Mouse (Mus musculus) c-Kit-positive CD71-positive TER-119-positive erythroid progenitor cells, embryonic 14.5 days (primary cell): ENCODE data around the gene Pcnx3.
"Not testable (repeated sequence)": the region's sequence is repeated elsewhere in the genome, so short reads cannot be mapped to it uniquely, and the experiment has no call there.

Experiments
- DNase-seq: peaks from one replicate; pipeline ENCODE4 v3.0.0-alpha.2; 2013; ENCODE audit warnings: low spot score

The Pcnx3 gene

DNA sequence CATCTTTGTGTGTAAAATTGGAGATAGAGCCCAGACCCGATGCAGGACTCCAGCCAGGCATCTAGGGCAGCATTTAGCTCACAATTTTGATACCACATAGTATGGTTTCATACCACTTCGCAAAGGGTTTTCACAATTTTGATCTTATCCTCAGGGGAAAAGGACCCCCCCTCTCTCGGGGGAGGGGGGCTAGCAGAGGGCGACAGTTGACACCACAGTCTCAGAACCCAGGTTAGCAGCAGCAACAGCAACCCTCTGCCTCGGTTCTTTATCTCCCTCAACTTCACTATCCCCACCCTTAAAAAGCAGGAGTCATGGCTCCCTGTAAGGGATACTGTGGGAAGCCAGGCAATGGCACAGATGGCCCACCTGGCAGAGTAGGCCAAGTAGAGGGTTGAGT is 24.5 kb upstream of the Pcnx3 start:
- no peak for DNase-seq

DNA sequence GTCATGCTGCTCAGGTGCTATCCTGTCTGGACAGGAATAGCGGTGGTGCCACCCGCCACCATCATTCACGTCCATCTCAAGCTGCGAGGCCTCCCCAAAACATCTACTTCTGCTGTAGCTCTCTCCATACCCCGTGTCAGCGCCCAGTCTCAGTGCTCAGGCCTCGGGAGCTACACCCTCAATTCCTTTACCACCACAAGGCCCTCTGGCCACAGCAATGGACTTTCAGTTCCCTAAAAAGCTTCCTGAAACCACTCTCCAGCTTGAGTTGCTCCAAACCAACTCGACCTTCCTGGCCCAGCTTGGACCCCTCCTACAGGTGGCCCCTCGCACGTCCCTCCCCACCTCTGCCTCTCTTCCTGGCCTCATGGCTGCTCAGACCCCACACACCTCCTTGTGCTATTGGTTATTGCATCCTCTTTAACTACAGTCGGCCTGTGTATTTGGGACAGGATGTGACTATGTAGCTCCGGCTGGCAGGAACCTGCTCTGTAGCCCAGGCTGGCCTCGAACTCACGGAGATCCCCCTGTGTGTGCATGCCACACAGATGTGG is 23.3 kb upstream of the Pcnx3 start:
- DNase-seq: no peak

DNA sequence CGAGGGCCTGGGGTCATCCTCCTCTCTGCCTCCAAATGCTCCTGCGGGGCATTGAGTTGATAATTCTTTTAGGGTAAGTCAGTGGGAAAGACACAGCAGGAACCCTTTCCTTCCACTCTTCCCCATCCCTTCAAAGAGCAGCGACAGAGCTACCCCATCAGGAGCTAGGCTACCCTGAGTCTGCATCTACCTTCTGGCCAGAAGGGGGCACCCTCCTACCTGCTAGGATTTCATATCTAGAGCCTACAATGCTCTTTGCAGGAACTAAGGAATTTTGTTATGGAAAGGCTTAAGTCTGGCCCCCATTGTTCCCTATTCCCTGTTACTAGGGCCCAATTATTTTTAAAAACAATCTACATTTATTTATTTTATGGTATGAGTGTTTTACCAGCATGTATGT is 22.5 kb upstream of the Pcnx3 start:
- DNase-seq: peak; percentile 52

DNA sequence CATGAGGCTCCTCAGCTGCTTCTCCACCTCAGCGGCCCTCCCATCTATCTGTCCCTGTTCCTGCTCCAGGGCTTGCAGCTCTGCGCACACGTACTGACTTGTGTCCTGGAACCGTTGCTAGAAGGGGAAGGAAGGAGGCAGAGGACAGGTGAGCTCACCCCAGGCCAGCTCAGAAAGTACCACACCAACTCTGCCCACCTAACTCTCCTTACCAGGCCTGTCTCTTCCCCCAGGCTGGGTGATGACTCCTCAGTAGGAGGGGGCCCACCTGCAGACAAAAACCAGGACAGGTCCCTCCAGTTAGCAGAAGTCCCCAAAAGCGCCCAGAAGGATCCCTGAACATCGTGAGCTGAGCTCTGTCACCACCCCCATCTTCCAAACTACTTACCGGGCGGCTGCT is 21.9 kb upstream of the Pcnx3 start:
- no peak for DNase-seq

DNA sequence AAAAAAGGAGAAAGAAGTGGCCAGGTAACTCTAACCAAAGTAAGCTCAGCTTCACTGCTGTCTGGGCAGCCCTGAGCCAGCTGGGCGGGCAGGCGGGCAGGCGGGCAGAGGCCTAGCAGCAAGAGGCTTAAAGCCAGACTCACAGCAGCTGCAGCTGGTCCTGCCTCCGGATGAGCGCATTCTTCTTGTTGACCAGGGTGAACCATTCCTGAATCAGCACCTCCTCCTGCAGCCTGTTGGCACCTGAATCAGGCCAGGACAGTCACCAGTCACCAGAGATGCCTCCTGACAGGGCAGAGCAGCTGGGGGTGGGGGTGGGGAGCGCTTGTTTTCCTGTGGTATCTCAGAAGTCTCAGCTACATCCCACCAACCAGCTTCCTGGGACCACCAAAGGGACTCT is 21.4 kb upstream of the Pcnx3 start:
- DNase-seq: no peak

DNA sequence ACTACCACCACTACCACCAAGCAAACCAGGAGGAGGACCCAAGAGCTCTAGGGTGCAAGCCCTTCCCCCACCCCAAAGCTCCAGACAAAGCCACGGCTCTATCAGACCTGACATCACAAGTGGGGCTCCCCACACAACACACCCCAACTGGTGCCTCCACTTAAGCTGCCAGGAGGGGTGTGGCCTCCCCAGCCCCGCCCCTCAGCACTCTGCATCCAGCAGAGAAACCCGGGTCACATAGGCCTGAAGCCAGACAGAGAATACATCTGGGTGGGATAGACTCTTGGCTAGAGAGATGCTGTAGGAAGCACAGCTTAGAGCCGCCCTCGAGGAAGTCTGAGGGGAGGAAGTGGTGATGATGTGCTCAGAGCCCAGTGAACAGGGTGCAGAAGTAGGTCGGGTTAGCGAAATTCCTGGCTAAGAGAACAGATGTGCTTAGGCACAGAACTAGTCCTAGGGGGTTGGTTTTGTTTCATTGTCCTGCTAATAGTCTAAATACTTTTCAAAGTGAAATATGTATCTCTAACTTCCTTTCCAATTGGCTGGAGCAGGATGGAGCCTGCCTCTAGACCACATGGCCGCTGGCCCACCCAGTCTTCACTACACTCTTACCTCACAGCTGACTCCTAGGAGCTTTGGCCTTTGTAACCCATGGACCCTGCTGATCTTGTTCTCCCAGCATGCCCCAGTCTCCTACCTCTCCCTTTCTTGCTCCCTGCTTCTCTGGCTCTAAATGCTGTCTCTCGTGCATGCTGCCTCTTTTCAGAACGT is 16.3 kb upstream of the Pcnx3 start:
- peak; percentile 71 for DNase-seq

DNA sequence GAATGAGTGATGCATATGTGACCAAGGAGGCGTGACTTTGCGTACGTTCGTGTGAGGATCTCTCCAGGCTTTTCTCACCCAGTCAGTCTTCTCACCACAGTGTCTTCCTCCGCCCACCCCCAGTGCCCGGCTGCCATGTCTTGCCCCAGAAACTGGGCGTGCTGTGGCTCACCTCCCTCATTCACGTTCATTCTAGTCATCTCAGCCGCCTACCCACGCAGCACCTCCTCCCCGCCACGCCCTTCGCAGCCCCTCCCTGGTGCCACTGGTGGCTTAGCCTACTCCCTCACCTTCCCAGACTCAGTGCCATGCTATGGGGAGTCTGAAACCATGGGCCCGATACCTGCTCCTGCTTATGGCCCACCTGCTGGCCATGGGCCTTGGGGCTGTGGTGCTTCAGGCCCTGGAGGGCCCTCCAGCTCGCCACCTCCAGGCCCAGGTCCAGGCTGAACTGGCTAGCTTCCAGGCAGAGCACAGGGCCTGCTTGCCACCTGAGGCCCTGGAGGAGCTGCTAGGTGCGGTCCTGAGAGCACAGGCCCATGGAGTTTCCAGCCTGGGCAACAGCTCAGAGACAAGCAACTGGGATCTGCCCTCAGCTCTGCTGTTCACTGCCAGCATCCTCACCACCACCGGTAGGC is 15.6 kb upstream of the Pcnx3 start, which contains the start of gene Kcnk7:
Gene Kcnk7 (plus strand): TSS at position 205 of the 638 bp plus-strand sequence.
- DNase-seq: peak; percentile 60

DNA sequence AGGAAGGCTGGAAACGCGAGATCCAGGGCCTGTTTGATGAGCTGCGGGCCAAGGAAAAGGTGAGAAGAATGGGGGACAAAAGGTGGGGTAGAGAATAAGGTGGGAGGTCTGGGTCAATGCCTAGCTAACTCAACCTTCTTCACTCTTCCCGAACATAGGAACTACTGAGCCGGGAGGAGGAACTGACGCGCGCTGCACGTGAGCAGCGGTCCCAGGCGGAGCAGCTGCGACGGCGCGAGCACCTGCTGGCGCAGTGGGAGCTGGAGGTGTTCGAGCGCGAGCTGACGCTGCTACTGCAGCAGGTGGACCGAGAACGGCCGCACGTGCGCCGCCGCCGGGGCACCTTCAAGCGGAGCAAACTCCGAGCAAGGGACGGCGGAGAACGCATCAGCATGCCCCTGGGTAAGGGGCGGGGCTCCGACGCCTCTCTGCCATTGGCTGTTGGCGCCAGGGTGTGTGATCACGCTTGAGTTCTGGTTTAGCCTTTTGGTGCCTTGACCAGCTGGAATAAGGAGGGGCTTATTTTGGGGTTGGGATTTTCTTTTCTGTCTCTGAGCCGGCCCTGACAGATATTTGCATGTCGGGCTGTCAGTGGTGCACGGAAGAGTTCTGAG is 7.2 kb upstream of the Pcnx3 start:
- DNase-seq: no peak

DNA sequence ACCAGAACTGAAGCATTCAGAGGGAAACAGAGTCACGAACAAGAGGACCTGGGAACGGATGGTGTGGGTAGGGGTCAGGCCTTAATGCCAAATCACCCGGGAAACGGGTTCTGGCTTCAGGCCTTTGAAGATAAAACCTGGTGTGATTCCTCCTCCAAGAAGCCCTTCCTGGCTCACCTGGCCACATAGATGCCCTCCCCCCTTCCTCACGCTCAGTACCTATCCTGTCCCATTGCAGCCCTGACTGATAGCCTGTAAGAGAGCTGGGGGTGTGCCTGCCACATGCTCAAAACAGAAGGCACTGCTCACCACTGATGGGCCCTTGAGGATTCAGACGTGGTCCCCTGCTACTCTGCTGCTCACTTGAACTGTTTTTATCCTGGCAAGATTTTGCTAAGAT is 5.1 kb upstream of the Pcnx3 start:
- no peak for DNase-seq

DNA sequence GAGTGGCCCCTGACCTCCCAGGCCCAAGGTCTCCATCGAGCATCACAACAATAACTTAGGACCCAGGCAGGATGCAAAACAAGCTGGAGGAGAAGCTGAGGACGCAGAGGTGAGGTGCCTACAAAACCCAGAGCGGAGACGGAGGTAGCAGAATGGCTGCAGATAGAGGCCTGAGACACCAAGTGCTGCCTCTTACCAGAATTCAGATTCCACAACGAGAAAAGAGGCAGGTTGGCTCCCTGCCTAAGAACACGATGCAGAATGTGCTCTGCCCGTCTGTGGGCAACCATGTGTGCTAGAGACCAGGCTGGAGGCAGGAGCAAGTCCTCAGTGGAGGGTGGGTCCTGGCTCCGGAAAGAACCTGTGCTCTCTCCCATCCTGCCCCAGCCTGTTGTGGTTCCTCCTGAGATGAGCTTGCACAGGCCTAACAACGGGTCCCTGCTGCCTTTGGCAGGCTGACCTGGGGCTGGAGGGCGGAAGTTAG is 4.2 kb upstream of the Pcnx3 start:
- no peak for DNase-seq

DNA sequence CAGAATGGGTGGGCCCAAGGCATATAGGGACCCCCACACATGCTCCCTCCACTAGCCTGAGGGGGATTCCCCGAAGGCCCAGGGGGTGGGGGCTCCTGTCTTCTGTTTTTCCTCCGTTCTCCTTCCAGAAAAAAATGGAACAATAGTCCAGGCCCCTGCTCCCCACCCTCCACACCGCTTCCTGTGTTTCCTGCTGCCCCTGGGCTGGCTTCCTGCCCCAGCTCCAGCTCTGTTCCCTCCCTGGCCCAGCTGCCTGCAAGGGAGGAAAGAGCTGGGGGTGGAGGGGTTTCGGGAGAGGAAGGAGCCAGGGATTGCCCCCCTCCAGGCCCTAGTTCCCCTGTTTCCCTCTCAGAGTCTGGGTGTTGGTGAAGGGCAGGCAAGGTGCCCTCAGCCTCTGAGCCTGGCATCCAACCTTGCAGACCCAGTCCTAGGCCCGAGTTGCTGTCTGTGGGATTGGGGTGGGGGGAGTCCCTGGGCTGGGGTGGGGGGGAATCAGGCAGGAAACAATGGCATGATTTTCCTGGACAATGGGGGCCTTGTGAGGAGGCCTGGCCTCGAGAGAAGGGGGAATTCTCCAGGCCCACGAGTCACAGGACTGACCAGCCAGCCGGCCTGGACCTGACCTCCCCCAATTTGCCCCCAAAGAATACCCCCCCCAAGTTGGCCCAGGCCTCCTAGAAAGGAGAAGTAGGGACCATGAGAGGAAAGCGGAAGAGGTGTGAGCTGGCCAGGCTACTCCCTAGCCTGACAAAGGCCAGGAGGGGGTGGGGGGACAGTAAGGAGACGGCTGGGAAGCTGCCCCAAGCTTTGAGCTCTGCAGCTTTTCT is 3.6 kb upstream of the Pcnx3 start:
- DNase-seq: no peak

DNA sequence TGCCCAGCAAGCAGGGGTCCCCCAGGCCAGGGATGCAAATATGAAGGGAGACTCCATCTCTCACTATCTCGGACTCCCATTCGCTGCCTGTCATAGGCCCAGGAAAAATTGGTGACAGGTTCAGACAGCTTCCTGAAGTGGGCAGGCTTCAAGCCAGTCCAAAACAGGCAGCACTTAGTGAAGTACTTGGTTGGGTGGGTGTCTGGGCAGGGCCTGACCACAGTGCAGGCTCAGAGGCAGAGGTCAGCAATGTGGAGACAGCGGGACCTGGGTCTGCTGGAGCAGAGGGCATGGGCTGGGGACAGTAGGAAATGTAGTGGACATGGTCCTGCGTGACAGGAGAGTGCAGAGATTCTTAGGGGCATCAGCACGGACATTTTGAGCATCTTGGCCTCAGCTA is 2.9 kb upstream of the Pcnx3 start:
- no peak for DNase-seq

DNA sequence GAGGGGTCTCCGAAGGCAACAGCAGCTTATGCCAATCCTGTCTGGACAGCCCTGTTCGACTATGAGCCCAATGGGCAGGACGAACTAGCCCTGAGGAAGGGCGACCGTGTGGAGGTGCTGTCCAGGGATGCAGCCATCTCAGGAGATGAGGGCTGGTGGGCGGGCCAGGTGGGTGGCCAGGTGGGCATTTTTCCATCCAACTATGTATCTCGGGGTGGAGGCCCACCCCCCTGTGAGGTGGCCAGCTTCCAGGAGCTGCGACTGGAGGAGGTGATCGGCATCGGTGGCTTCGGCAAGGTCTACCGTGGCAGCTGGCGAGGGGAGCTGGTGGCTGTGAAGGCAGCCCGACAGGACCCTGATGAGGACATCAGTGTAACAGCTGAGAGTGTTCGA is 1.6 kb upstream of the Pcnx3 start:
- DNase-seq: no peak

DNA sequence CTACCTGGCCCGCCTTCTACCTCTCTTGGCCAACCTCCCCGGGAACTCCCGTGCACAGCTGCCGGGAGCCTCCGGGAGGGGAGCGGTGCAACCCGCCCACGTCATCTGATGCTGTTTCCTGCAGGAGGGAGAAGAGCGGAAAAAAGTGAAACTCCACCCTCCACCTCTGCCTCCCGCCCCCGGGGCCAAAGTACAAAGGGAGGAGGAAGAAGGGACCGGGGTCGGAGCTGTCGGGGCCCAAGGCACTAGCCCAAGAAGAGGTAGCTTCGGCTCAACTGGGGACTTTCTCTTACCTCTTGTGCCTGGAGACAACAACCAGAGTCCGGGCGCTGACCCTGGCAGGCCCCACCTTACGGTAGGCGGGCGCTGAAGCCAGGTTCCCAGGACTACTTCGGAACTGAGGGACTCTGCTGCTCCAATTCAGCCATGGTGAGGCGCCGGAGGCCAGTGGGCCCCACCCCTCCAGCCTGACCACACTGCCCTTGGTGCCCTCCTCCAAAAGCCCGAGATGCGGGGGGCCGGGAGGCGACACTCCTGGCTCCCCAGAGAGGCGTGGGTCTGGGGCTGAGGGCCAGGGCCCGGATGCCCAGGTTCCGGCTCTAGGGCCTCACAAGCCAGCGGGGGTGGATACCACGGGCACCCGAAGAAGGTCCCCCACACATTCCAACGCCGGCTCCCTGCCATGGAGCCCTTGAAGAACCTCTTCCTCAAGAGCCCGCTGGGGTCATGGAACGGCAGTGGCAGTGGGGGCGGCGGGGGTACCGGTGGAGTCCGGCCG is 1.0 kb upstream of the Pcnx3 start:
- DNase-seq: peak; percentile 85

DNA sequence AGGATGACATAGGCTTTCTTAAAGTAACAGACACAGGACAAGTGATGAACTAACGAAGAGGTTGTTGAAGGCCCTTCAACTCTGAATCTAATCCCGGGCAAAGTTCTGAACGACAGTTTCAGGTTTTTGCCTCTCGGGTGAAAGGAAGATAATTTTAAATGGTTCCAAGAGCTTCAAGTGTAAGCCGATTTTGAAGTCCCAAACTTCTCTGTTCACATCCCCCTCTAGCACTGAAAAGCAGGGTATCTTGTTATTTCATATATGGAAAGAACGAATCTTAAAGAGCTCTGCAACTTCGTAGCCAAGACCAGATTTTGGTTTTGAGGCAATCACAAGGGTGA is 350 bp upstream of the Pcnx3 start:
- no peak for DNase-seq

DNA sequence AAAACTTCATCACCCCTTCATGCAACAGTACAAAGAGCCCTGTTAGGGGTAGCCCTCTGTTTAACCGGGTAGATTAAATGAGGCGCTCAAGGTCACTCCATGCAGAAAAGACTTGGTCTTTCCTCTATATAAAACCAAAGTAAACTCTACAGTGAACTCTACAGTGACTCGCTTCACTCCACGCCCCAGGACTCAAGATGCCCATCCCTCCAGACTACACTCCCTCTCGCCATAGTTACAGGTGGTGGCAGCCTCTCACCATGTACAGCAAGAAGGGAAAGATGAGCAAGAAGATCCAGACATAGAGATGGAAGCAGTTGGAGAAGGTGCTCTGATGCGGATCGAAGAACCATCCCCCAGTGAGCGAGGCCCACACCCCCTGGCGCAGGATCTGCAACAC is 970 bp downstream of the Pcnx3 start:
- no peak for DNase-seq

DNA sequence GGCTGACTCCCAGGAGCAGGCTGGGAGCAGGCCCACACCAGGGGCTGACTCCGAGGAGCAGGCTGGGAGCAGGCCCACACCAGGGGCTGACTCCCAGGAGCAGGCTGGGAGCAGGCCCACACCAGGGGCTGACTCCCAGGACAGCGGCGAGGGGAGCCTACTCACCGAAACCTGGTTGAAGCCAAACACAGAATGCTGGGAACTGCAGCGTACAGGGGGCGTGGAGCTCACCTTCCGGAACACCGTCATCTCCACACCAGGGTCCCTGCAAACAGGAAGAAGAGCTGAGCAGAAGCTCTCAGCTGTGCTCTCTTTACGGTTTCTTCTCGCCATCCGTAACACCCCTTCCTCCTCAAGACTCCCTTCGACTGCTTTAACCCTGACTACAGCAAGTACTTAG is 1.8 kb downstream of the Pcnx3 start:
- DNase-seq: not testable (repeated sequence)

DNA sequence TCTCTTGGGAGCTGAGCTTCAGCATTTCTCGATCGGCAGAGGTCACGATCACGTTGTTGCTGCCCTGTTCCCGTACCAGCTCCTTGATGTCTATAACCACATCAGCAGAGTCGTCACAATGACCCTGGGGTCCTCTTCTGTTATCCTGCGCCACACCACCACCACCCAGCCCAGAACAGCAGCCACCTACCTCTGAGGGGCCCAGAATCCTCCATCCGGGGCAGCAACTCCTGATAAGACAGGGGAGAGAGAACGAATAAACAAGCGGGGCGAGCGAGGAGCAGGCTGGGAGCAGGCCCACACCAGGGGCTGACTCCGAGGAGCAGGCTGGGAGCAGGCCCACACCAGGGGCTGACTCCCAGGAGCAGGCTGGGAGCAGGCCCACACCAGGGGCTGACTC is 2.3 kb downstream of the Pcnx3 start:
- DNase-seq: no peak

DNA sequence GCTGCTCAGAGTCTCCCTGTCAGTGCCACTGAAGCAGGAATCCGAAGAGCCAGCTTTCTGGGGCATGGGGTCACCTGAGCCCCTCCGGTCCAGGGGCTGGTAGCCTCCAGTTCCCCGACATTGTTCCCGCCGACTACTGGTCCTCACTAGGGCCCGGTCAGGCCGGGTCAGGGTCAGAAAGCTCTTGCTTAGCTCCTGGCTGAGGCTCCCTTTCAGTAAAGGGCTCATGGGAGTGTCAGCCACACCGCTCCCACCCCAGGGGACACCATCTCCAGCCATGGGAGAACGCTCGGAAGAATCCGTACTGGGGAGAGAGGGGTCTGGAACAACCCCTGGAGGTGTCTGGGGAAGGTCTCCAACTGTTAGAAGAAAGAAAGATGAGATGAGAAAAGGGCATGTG is 2.8 kb downstream of the Pcnx3 start:
- no peak for DNase-seq

DNA sequence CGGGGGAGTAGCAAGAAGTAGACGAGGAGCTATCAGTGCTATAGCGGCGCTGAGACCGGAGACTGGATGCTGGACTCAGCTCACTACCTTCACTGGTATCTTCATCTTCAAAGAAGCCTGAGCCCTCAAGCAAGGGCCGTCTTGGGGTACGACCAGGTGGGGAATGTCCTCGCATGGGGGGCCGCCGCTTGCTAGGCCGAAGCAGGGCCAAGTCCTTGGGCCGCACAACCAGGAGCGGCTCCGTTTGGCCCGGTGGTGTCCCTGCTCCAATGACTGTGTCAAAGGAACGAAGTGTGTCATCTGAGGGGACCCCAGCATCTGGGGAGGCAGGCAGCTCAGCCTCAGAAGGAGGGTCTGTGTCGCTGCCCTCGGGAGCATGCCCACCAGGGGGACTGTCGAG is 3.3 kb downstream of the Pcnx3 start:
- DNase-seq: no peak

DNA sequence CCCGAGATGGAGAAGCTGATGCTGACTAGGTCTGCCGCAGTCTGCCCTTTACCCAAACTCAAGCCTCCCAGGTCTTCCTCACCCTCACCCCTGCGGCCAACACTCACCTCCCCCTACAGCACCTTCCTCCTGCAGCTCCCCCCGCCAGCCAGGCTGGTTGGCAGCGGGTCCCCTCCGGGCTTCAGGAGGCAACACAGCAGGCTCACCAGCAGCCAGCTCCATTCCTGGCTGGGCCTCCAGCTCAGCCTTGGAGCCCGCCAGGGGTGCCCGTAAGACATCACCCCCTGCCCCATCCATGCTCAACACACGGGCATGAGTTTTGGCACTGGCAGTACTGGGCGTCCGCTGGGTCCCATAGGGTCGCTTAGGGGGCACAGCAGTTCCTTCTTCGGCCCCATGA is 3.7 kb downstream of the Pcnx3 start:
- DNase-seq: no peak
